Mouse (Mus musculus): ENCODE results near the gene Evx1. TPM values are rescaled to one million over a fixed set of nuclear protein-coding genes. Genes with fewer than 3 reads are reported as not detected.
A peak's percentile ranks its signal among the peaks of the same experiment; 100 is the strongest.

Evx1 gene
- 1.7 and 2.3 TPM in 2 replicates for polyA plus RNA-seq (2015; fragmentation: Nextera tagmentation; extraction: Ambion mirVana)

DNA sequence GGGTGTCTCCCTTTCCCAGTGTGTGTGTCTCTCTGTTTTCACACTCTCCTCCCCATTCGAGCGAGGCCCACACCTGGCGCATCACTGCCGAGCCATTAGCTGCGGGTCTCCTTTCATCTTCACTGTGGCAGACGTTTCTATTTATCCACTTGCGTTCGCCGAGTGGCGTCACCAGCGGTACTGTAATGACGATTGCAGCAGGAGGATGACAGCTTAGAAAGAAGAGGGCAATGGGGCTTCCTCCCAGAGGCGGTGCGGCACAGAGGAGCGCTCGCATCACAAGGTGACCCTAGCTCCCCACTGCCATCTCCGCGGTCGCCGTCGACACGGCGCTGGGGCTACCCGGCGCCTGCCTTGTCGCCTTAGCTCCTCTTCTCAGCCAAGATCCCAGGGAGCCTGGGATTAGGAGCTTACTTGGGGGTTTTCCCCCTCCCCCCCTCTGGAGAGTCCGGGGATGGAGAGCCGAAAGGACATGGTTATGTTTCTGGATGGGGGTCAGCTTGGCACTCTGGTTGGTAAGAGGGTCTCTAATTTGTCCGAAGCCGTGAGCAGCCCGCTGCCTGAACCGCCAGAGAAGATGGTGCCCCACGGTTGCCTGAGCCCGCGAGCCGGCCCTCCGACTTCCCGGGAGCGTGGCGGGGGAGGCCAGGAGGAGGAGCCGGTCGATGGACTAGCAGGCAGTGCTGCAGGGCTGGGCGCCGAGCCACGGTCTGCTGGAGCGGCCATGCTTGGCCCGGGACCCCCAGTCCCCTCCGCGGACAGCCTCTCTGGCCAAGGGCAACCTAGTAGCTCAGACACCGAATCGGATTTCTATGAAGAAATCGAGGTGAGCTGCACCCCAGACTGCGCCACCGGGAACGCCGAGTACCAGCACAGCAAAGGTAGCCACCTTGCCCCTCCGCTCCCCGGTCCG lies at the start of gene Evx1:
Gene Evx1 (plus strand): TSS at position 108 of the 913 bp plus-strand sequence.
- peak within 1 kb of the TSS; percentile 12; the same call in 1 of the 2 replicates for H3K4me2 ChIP-seq
- peaks cover 15% of the 10 kb centered on the region for H3K4me1 ChIP-seq (replicated peaks)
- H3K9ac ChIP-seq = no peak within 1 kb of the TSS
- ATAC-seq (ENCODE audit: low read depth) = no peak
- peaks cover 100% of the 10 kb centered on the region for H3K27me3 ChIP-seq
- H3K27ac ChIP-seq (replicated peaks) = peak within 1 kb of the TSS; percentile 68
- H3K9me3 ChIP-seq = no peaks in the 10 kb centered on the region
- H3K4me3 ChIP-seq = peak within 1 kb of the TSS; percentile 18
- 1% methylated on average over 59 of the region's 59 CpGs for WGBS
- H3K36me3 ChIP-seq = no peaks in the 10 kb centered on the region

DNA sequence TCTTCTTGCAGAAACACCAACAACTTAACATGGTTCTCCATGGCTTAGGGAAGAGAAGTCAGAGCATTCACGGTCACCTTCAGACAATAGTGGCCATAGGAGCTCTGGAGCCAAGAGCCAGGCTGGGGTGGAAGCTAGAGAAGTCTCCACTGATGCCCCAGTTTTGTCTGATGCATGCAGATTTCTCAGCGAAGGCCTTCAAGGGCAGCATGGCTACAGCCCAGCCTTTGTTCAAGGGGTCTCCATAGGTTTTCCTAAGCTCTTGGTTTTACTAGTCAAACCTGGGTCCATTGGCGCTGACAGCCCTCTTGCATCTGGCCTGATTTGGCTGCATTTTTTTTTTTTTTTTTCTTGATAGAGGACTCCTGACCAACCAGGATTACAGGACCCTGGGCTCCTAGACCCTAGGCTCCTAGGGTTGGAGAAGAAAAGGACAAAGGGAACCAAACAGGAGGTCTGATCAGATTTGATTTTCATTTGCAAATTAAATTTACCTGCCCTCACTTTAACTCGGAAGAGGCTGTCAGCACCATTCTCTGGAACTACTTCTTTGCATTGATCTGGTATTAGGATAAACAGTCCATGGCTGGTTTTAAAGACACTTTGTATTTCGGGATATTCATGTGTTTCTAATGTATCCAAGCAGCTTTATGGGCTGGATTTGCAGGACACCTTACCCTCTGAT lies 49.0 kb upstream of the Evx1 start:
- 2% methylated on average over 5 of the region's 5 CpGs for WGBS
- Histone ChIP-seq H3K4me3 (no peak overlapping the region), H3K4me1 (replicated peaks) (peaks cover 8% of the 10 kb centered on the region; the same call in 1 of the 2 replicates), H3K27ac (replicated peaks) (no peak overlapping the region), H3K9ac (no peak overlapping the region), H3K36me3 (no peaks in the 10 kb centered on the region), H3K4me2 (no peak overlapping the region), H3K27me3 (peaks cover 91% of the 10 kb centered on the region), H3K9me3 (no peaks in the 10 kb centered on the region)
- ATAC-seq (ENCODE audit: low read depth) = no peak

DNA sequence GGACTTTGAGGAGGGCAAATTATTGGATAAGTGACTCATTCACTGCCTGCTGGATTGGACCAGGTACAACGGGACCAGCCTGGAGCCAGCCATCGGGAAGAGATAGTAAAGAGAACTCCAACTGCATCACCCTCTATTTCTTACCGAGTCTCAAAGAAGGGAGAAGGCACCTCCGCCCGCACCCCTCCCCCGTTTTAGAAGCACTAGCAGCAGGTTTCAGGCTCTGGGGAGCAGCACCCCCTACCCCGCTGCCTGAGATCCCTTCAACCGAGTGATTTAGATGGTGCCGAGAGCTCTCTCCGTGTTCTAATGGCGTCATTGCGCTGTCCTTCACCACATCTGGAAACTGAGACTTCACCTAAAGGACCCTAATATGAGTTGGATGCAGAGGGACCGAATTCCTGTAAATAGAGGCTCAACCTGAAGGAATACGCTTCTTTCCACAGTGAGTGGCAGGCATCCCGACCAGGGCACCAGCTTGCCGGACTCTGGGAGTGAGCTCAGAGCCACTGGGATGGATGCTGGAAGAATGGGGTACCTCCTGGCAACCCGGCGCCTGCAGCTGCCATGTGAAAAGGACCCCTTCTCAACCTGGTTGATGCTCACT lies 47.9 kb upstream of the Evx1 start:
- Histone ChIP-seq H3K4me3 (no peak overlapping the region), H3K4me1 (replicated peaks) (no peaks in the 10 kb centered on the region; the same call in 1 of the 2 replicates), H3K9ac (no peak overlapping the region), H3K9me3 (no peaks in the 10 kb centered on the region), H3K4me2 (no peak overlapping the region), H3K27me3 (peaks cover 94% of the 10 kb centered on the region), H3K27ac (replicated peaks) (no peak overlapping the region), H3K36me3 (no peaks in the 10 kb centered on the region)
- 1% methylated on average over 18 of the region's 18 CpGs for WGBS
- ATAC-seq (ENCODE audit: low read depth) = no peak

GRCm38 (mm10) chr6:52265913-52266665 lies 47.2 kb upstream of the Evx1 start:
- no peak overlapping the region for H3K27ac ChIP-seq (replicated peaks)
- no peak overlapping the region for H3K4me2 ChIP-seq
- ATAC-seq (ENCODE audit: low read depth) = no peak
- no peak overlapping the region for H3K9ac ChIP-seq
- H3K9me3 ChIP-seq = no peaks in the 10 kb centered on the region
- WGBS = 1% methylated on average over 19 of the region's 19 CpGs
- H3K4me1 ChIP-seq (replicated peaks) = no peaks in the 10 kb centered on the region; the same call in 1 of the 2 replicates
- H3K27me3 ChIP-seq = peaks cover 99% of the 10 kb centered on the region
- no peaks in the 10 kb centered on the region for H3K36me3 ChIP-seq
- no peak overlapping the region for H3K4me3 ChIP-seq

- ATAC-seq (ENCODE audit: low read depth) = no peak
- H3K27me3 ChIP-seq = peaks cover 99% of the 10 kb centered on the region
These were observed 46.7 kb upstream of the Evx1 start for GRCm38 (mm10) chr6:52266666-52266985.

DNA sequence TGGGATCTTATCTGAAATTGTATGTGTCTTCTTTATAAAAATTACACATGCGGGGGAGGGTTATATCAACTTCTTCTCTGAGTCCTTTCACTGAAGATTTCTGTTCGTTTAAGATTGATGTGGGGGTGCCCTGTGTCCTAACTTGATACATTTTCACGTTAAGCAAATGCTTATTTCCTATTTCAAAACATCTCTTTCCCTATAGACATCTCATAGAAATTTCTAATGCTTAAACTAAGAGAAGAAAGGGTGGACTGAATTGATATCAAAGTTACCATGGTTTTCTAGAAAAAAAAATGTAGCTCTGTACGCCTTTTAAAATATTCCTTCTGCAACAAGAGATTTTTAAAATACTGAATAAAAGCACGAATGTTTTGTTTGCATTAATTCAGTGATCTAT lies 46.1 kb upstream of the Evx1 start:
- 15% methylated on average over 5 of the region's 5 CpGs for WGBS
- Histone ChIP-seq H3K27ac (replicated peaks) (no peak overlapping the region), H3K9me3 (no peaks in the 10 kb centered on the region), H3K36me3 (no peaks in the 10 kb centered on the region), H3K27me3 (peaks cover 97% of the 10 kb centered on the region), H3K9ac (no peak overlapping the region), H3K4me1 (replicated peaks) (no peaks in the 10 kb centered on the region; the same call in 1 of the 2 replicates), H3K4me3 (no peak overlapping the region), H3K4me2 (no peak overlapping the region)
- ATAC-seq (ENCODE audit: low read depth) = no peak

More at GRCm38 (mm10) chr6:52266666-52266985, 46.7 kb upstream of the Evx1 start:
- Histone ChIP-seq H3K36me3 (no peaks in the 10 kb centered on the region), H3K4me3 (no peak overlapping the region), H3K4me1 (replicated peaks) (no peaks in the 10 kb centered on the region; the same call in 1 of the 2 replicates), H3K4me2 (no peak overlapping the region), H3K27ac (replicated peaks) (no peak overlapping the region), H3K9ac (no peak overlapping the region), H3K9me3 (no peaks in the 10 kb centered on the region)
- 1% methylated on average over 9 of the region's 9 CpGs for WGBS

- Histone ChIP-seq H3K4me2 (no peak overlapping the region), H3K27me3 (peaks cover 97% of the 10 kb centered on the region), H3K9ac (no peak overlapping the region), H3K4me3 (no peak overlapping the region), H3K9me3 (no peaks in the 10 kb centered on the region), H3K4me1 (replicated peaks) (no peaks in the 10 kb centered on the region; the same call in 1 of the 2 replicates), H3K27ac (replicated peaks) (no peak overlapping the region), H3K36me3 (no peaks in the 10 kb centered on the region)
- ATAC-seq (ENCODE audit: low read depth) = no peak
- WGBS = 5% methylated on average over 3 of the region's 3 CpGs
These were observed 45.6 kb upstream of the Evx1 start for GRCm38 (mm10) chr6:52267691-52268090.

DNA sequence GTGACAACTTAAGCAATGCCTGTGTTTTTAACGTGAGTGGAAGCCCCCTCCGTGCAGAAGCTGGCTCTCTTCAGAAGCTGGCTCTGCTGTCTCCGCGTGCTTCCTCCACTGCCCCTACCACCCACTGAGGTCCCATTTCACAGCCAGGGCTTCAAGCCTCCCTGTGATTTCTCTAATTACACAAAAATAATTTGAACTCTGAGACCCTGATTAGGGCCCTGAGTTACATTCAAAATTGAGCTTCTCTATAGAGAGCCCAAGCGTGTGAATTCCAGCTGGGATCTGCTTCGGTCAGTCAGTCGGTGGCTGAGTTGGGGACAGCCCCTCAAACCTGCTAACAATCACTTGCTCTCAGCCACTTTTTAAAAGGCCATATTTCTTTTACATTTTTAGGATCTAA lies 45.0 kb upstream of the Evx1 start:
- H3K9me3 ChIP-seq = no peaks in the 10 kb centered on the region
- no peak overlapping the region for H3K4me3 ChIP-seq
- H3K27ac ChIP-seq (replicated peaks) = no peak overlapping the region
- H3K27me3 ChIP-seq = peaks cover 97% of the 10 kb centered on the region
- H3K36me3 ChIP-seq = no peaks in the 10 kb centered on the region
- H3K9ac ChIP-seq = no peak overlapping the region
- H3K4me1 ChIP-seq (replicated peaks) = no peaks in the 10 kb centered on the region; the same call in 1 of the 2 replicates
- ATAC-seq (ENCODE audit: low read depth) = no peak
- no peak overlapping the region for H3K4me2 ChIP-seq
- 1% methylated on average over 7 of the region's 7 CpGs for WGBS

DNA sequence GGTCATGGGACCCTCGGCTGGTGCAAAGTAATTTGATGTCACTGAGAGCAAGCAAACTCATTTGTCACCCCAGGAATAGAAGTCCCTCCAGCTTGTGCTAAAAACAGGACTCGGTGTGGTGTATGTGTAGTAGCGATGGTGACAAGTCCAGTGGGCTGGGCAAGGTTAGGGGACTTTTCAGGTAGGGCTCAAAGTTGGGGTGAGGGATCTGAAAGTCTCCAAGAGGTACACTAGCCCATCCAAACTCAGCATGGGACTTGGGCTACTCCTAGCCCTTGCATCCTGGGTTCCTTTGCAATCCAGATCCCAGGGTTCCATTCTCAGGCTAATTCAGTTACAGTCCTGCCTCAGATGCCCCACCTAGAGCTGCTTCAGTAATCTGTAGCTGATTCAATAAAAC lies 44.5 kb upstream of the Evx1 start:
- H3K36me3 ChIP-seq = no peaks in the 10 kb centered on the region
- no peak overlapping the region for H3K4me3 ChIP-seq
- H3K27me3 ChIP-seq = peaks cover 97% of the 10 kb centered on the region
- no peaks in the 10 kb centered on the region; the same call in 1 of the 2 replicates for H3K4me1 ChIP-seq (replicated peaks)
- no peak overlapping the region for H3K4me2 ChIP-seq
- 0% methylated on average over 3 of the region's 3 CpGs for WGBS
- ATAC-seq (ENCODE audit: low read depth) = no peak
- no peak overlapping the region for H3K27ac ChIP-seq (replicated peaks)
- no peak overlapping the region for H3K9ac ChIP-seq
- H3K9me3 ChIP-seq = no peaks in the 10 kb centered on the region

DNA sequence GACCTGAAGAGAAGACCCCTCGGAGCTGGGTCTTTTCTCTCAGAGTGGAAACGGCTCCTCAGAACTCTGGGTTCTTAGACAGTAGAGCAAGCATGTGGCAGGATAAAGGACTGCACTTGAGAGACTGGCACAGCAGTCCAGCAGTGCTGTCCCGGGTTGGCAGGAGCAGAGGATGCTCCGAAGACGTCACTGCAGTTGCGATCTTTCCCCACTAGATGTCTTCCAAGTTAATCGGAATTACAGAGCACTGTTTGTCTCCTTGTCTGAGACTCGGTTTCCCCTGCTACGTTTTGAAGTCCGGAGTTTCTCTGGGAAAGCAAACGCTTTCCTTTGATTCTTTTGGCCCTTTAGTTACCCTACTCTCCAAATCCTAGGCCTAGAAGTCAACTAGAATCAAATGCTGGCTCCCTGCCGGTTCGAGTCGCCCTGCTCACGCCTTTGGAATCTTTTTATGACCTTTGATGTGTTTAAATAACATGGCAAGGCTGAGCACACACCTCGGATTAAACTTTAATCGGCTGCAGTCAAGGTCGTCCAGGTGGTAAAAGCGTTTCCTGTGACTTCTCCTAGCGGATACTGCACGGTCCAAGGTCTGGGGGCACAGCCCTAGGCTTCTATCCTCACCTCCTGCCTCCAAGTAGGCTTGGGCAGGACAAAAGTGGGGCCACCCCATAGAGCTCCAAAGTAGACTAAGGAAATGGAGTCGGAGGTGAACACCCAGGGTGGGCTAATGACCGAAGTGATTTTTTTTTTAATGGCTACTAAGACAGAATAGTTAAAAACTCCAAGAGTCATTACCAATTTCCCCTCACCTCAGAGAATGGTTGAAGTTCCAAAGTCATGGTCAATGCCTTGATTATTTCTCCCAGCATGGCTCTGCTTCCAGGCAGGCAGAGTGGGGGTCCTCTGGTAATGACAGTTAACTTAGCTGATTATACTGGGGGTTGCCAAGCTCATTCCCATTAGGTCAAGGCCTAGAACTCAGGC lies 42.5 kb upstream of the Evx1 start:
- Histone ChIP-seq H3K27ac (replicated peaks) (no peak overlapping the region), H3K4me1 (replicated peaks) (no peaks in the 10 kb centered on the region; the same call in 1 of the 2 replicates), H3K9me3 (no peaks in the 10 kb centered on the region), H3K9ac (no peak overlapping the region), H3K4me3 (no peak overlapping the region), H3K36me3 (no peaks in the 10 kb centered on the region), H3K27me3 (peaks cover 97% of the 10 kb centered on the region), H3K4me2 (no peak overlapping the region)
- 3% methylated on average over 23 of the region's 23 CpGs for WGBS
- 0 out of 2 replicates have a peak, but pooled peaks have one; percentile 40 for ATAC-seq (ENCODE audit: low read depth)

Measured in neural tube, embryonic 13.5 days (tissue).